Mouse (Mus musculus) neural tube, embryonic 11.5 days (tissue): ENCODE results near the gene Fbxl18. TPM values are rescaled to one million over a fixed set of nuclear protein-coding genes. Genes with fewer than 3 reads are reported as not detected.
A peak's percentile ranks its signal among the peaks of the same experiment; 100 is the strongest.
"Not testable (repeated sequence)": the region's sequence is repeated elsewhere in the genome, so short reads cannot be mapped to it uniquely, and the experiment has no call there.

Experiments
- ATAC-seq: fragments of 200-750 bp; cut with Nextera tagmentation; 2 replicates; pipeline ENCODE4 v1.8.0; 2017; ENCODE audit warnings: moderate number of reproducible peaks, mild to moderate bottlenecking, moderate TSS enrichment, moderate library complexity; ENCODE audit not compliant: insufficient read depth, low FRiP score, low TSS enrichment
- DNase-seq: peaks from one replicate; pipeline ENCODE4 v3.0.0-alpha.2; 2015; ENCODE audit warnings: low spot score
- H3K27ac ChIP-seq: fragments of 300-500 bp; sonication (generic); 2 replicates; pipeline ENCODE4 v1.5.1; 2014; ENCODE audit warnings: low read depth, mild to moderate bottlenecking, low read length
- H3K27me3 ChIP-seq: fragments of 300-500 bp; sonication (generic); 2 replicates; pipeline ENCODE4 v1.6.1; 2014; ENCODE audit warnings: mild to moderate bottlenecking, low read length, mixed read lengths; ENCODE audit not compliant: control insufficient read depth, insufficient read depth
- H3K36me3 ChIP-seq: fragments of 300-500 bp; sonication (generic); 2 replicates; pipeline ENCODE4 v1.6.1; 2014; ENCODE audit warnings: mild to moderate bottlenecking, low read length, moderate library complexity, mixed read lengths; ENCODE audit not compliant: control insufficient read depth, insufficient read depth
- H3K4me1 ChIP-seq: fragments of 300-500 bp; sonication (generic); 2 replicates; pipeline ENCODE4 v1.6.1; 2014; ENCODE audit warnings: low read length, mixed read lengths; ENCODE audit not compliant: control insufficient read depth, insufficient read depth
- H3K4me2 ChIP-seq: fragments of 300-500 bp; sonication (generic); 2 replicates; pipeline ENCODE4 v1.6.1; 2014; ENCODE audit warnings: low read depth, mild to moderate bottlenecking, moderate library complexity
- H3K4me3 ChIP-seq: fragments of 300-500 bp; sonication (generic); 2 replicates; pipeline ENCODE4 v1.5.1; 2014; ENCODE audit warnings: low read depth, low read length
- H3K9ac ChIP-seq: fragments of 300-500 bp; sonication (generic); 2 replicates; pipeline ENCODE4 v1.6.1; 2014; ENCODE audit warnings: mild to moderate bottlenecking, low read length
- H3K9me3 ChIP-seq: fragments of 300-500 bp; sonication (generic); 2 replicates; pipeline ENCODE4 v1.6.1; 2016; ENCODE audit warnings: low read length; ENCODE audit not compliant: control insufficient read depth
- WGBS: fragments of 180-500 bp; shearing (Covaris S2); extraction: QIAGEN DNeasy Blood & Tissue Kit; methylation state at CpG from one replicate; pipeline ENCODE4 v1.1.7; 2014; 5-methylcytosine and 5-hydroxymethylcytosine counted together
- polyA plus RNA-seq: library from polyadenylated mRNA; unstranded; fragments of >200 nt; fragmentation: Nextera tagmentation; extraction: Ambion mirVana; gene quantifications from 2 replicates; pipeline ENCODE4 v1.2.1, GENCODE M21; 2014

Gene Fbxl18
- polyA plus RNA-seq, 1 experiment from 2014 or later = 13.7 TPM

- H3K36me3 ChIP-seq = peaks cover 11% of the 10 kb centered on the region
- WGBS = 90% methylated on average over 7 of the region's 7 CpGs
- H3K4me2 ChIP-seq = no peak overlapping the region
- ATAC-seq (no peak), DNase-seq (no peak)
- H3K9me3 ChIP-seq = no peaks in the 10 kb centered on the region
- no peak overlapping the region for H3K27ac ChIP-seq
- H3K27me3 ChIP-seq = no peaks in the 10 kb centered on the region
- no peak overlapping the region for H3K9ac ChIP-seq
- no peak overlapping the region for H3K4me3 ChIP-seq
- peaks cover 6% of the 10 kb centered on the region; the same call in 1 of the 2 replicates for H3K4me1 ChIP-seq
Measured at GRCm38 (mm10) chr5:142897568-142898248, 2.5 kb upstream of the Fbxl18 start.

- H3K27me3 ChIP-seq = no peaks in the 10 kb centered on the region
- H3K9ac ChIP-seq = no peak overlapping the region
- no peak overlapping the region for H3K4me2 ChIP-seq
- no peak overlapping the region for H3K27ac ChIP-seq
- peaks cover 9% of the 10 kb centered on the region for H3K36me3 ChIP-seq
- WGBS = 91% methylated on average over 5 of the region's 5 CpGs
- H3K4me1 ChIP-seq = peaks cover 6% of the 10 kb centered on the region; the same call in 1 of the 2 replicates
- DNase-seq (no peak), ATAC-seq (no peak)
- H3K9me3 ChIP-seq = no peaks in the 10 kb centered on the region
- no peak overlapping the region for H3K4me3 ChIP-seq
Measured at GRCm38 (mm10) chr5:142896713-142897112, 1.5 kb upstream of the Fbxl18 start.

DNA sequence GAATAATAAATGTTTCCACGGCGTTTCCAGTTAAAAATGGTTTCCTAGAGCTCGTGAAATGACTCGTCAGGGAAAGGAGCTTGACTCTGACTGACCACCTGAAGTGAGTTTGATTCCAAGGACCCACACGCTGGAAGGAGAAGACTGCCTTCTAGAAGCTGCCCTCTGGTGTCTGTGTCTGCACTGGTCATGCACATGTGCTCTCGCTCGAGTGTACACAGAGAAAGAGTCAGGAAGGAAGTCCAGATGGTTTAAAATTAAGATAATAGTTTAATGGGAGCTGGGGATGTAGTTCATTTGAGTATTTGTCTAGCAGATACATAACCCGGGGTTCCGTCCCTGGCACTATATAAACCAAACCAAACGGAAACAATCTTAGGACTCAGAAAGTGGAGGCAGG, 971 bp upstream of the Fbxl18 start:
- no peak for ATAC-seq
- Histone ChIP-seq H3K4me2 (no peak overlapping the region), H3K36me3 (peaks cover 9% of the 10 kb centered on the region), H3K27me3 (no peaks in the 10 kb centered on the region), H3K9ac (no peak overlapping the region), H3K4me3 (no peak overlapping the region), H3K9me3 (no peaks in the 10 kb centered on the region), H3K27ac (no peak overlapping the region), H3K4me1 (peaks cover 6% of the 10 kb centered on the region; the same call in 1 of the 2 replicates)
- DNase-seq = no peak
- WGBS = 85% methylated on average over 10 of the region's 10 CpGs

- no peaks in the 10 kb centered on the region for H3K27me3 ChIP-seq
- H3K4me3 ChIP-seq = no peak overlapping the region
- ATAC-seq (no peak), DNase-seq (no peak)
- H3K36me3 ChIP-seq = peaks cover 5% of the 10 kb centered on the region
- H3K4me2 ChIP-seq = no peak overlapping the region
- no peak overlapping the region for H3K27ac ChIP-seq
- H3K4me1 ChIP-seq = peaks cover 6% of the 10 kb centered on the region; the same call in 1 of the 2 replicates
- no peak overlapping the region for H3K9ac ChIP-seq
- WGBS = 86% methylated on average over 6 of the region's 6 CpGs
- no peaks in the 10 kb centered on the region for H3K9me3 ChIP-seq
Measured at GRCm38 (mm10) chr5:142891396-142891795, 3.8 kb downstream of the Fbxl18 start.

DNA sequence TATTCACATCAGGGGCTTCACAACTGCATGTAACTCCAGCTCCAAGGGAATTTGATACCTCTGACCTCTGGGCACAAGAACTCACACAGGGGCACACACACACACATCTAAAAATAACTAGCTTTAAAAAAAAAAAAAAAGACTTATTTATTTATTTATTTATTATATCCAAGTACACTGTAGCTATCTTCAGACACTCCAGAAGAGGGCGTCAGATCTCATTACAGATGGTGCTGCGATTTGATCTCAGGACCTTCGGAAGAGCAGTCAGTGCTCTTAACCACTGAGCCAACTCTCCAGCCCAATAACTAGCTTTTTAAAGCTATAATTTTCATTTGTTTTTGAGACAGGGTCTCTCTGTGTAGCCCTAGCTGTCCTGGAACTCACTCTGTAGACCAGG, 7.7 kb downstream of the Fbxl18 start:
- H3K9me3 ChIP-seq, H3K4me1 ChIP-seq, H3K27me3 ChIP-seq, H3K27ac ChIP-seq, DNase-seq, ATAC-seq, H3K4me3 ChIP-seq, H3K4me2 ChIP-seq, H3K9ac ChIP-seq: not testable (repeated sequence)
- WGBS = 96% methylated on average over 3 of the region's 3 CpGs
- H3K36me3 ChIP-seq = peaks cover 25% of the 10 kb centered on the region

DNA sequence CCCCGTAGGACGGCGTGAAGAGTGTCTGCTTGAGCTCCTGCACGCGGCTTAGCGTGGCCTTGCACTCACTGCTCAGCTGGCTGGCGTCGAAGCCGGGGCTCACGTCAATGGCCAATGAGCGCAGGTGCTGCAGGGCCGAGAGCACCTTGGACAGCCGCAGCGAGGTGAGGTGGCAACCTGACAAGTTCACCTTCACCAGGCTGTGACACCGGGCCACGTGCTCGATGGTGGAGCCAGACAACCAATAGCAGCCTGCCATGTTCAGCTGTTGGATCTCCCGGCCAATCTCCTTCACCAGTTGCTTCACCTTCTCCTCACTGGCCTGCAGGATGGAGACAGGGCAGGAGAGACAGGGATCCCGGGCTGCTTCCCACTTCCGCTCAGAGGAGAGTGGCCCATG, 8.5 kb downstream of the Fbxl18 start:
- no peak overlapping the region for H3K9ac ChIP-seq
- H3K36me3 ChIP-seq = peaks cover 27% of the 10 kb centered on the region
- no peak overlapping the region for H3K4me2 ChIP-seq
- H3K4me1 ChIP-seq = no peaks in the 10 kb centered on the region
- 97% methylated on average over 20 of the region's 20 CpGs for WGBS
- DNase-seq (no peak), ATAC-seq (no peak)
- H3K9me3 ChIP-seq = no peaks in the 10 kb centered on the region
- no peak overlapping the region for H3K4me3 ChIP-seq
- no peaks in the 10 kb centered on the region for H3K27me3 ChIP-seq
- H3K27ac ChIP-seq = no peak overlapping the region

DNA sequence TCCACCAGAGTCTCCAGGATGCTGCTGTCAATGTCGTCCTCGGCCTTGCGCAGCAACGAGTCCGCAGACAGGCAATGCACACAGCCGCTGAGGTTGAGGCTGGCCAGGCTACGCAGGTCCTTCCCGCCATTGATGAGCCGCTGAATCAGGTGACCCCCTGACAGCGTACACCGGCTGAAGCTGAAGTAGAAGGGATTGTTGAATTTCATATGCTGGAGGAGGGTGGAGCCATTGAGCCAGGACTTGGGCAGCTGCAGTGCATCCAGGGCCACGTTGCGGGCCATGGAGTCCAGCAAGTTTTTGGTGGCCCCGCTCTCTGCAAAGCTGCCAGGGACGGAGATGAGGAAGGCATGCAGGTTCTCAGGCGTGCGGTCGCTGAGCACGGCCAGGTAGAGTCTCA, 9.0 kb downstream of the Fbxl18 start:
- no peak for ATAC-seq
- peaks cover 2% of the 10 kb centered on the region; the same call in 1 of the 2 replicates for H3K4me1 ChIP-seq
- DNase-seq = no peak
- 96% methylated on average over 19 of the region's 19 CpGs for WGBS
- no peak overlapping the region for H3K4me3 ChIP-seq
- no peak overlapping the region for H3K27ac ChIP-seq
- no peak overlapping the region for H3K9ac ChIP-seq
- no peaks in the 10 kb centered on the region for H3K27me3 ChIP-seq
- H3K9me3 ChIP-seq = no peaks in the 10 kb centered on the region
- H3K4me2 ChIP-seq = no peak overlapping the region
- H3K36me3 ChIP-seq = peaks cover 27% of the 10 kb centered on the region

DNA sequence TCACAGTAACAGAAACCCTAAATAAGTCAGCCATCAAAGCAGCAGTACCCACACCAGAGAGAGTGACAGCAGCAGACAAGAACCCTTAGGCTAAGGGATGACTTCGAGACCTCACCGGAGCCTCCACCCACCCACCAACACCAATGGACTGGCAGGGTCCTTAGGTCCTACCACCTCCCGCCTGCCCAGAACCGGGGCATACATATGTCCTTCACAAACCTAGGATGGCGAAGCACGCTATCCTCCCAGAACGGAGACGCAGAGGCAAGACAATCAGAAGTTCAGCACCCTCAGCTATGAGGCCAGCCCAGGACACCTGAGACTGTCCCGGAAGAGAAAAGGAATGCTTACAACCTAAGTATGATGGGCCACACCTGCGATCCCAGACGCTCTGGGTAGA, 12.8 kb downstream of the Fbxl18 start:
- Histone ChIP-seq H3K4me3 (no peak overlapping the region), H3K4me2 (no peak overlapping the region), H3K27ac (no peak overlapping the region), H3K4me1 (peaks cover 12% of the 10 kb centered on the region; the same call in 1 of the 2 replicates), H3K9ac (no peak overlapping the region), H3K9me3 (no peaks in the 10 kb centered on the region), H3K36me3 (peaks cover 27% of the 10 kb centered on the region), H3K27me3 (no peaks in the 10 kb centered on the region)
- over 99% methylated on average over 11 of the region's 11 CpGs for WGBS
- ATAC-seq (no peak), DNase-seq (no peak)

GRCm38 (mm10) chr5:142881936-142882335, 13.3 kb downstream of the Fbxl18 start:
- Histone ChIP-seq H3K4me1 (peaks cover 12% of the 10 kb centered on the region; the same call in 1 of the 2 replicates), H3K9ac (0 out of 2 replicates have a peak overlapping the region, but pooled peaks have one; percentile 29), H3K36me3 (peaks cover 26% of the 10 kb centered on the region), H3K4me3 (no peak overlapping the region), H3K27me3 (no peaks in the 10 kb centered on the region), H3K4me2 (no peak overlapping the region), H3K27ac (0 out of 2 replicates have a peak overlapping the region, but pooled peaks have one; percentile 68), H3K9me3 (no peaks in the 10 kb centered on the region)
- WGBS = 72% methylated on average over 8 of the region's 8 CpGs
- ATAC-seq (no peak), DNase-seq (no peak)
